Mouse (Mus musculus): ENCODE results near the gene Pgam1. TPM values are rescaled to one million over a fixed set of nuclear protein-coding genes. Genes with fewer than 3 reads are reported as not detected.
A peak's percentile ranks its signal among the peaks of the same experiment; 100 is the strongest.
"Not testable (repeated sequence)": the region's sequence is repeated elsewhere in the genome, so short reads cannot be mapped to it uniquely, and the experiment has no call there.

The Pgam1 gene
- polyA plus RNA-seq, 3 experiments from 2014 or later: 52.3 to 81.2 (median 59.2) TPM

GRCm38 (mm10) chr19:41912121-41913080 lies 678 bp downstream of the Pgam1 start:
- ATAC-seq: no peak

GRCm38 (mm10) chr19:41913774-41914591 lies 2.3 kb downstream of the Pgam1 start:
- no peak for ATAC-seq

GRCm38 (mm10) chr19:41914592-41914882 lies 2.8 kb downstream of the Pgam1 start:
- not testable (repeated sequence) for ATAC-seq

GRCm38 (mm10) chr19:41915294-41915693 lies 3.6 kb downstream of the Pgam1 start:
- ATAC-seq: no peak

- peak; percentile 20 for ATAC-seq
These were observed 5.1 kb downstream of the Pgam1 start for GRCm38 (mm10) chr19:41916853-41917252.

- no peak for ATAC-seq
These were observed 7.7 kb downstream of the Pgam1 start for GRCm38 (mm10) chr19:41919471-41919870.

- ATAC-seq: no peak
These were observed 8.8 kb downstream of the Pgam1 start for GRCm38 (mm10) chr19:41920412-41921067.

GRCm38 (mm10) chr19:41932686-41933085 lies 21.0 kb downstream of the Pgam1 start:
- peak; percentile 31 for ATAC-seq

- peak; percentile 99 for ATAC-seq
These were observed 21.7 kb downstream of the Pgam1 start, which contains the start of the genes Exosc1 and Zdhhc16 for GRCm38 (mm10) chr19:41933179-41934086. TSS of gene Exosc1 (minus strand) at chr19:41933423. TSS of gene Zdhhc16 (plus strand) at chr19:41933480.

GRCm38 (mm10) chr19:41934124-41934523 lies 22.4 kb downstream of the Pgam1 start:
- ATAC-seq: no peak

- ATAC-seq: no peak
These were observed 24.2 kb downstream of the Pgam1 start for GRCm38 (mm10) chr19:41935921-41936320.

GRCm38 (mm10) chr19:41938539-41938938 lies 26.8 kb downstream of the Pgam1 start:
- ATAC-seq: no peak

- no peak for ATAC-seq
These were observed 32.1 kb downstream of the Pgam1 start for GRCm38 (mm10) chr19:41943841-41944240.

GRCm38 (mm10) chr19:41952287-41952686 lies 40.6 kb downstream of the Pgam1 start:
- ATAC-seq: no peak

GRCm38 (mm10) chr19:41953574-41953973 lies 41.9 kb downstream of the Pgam1 start:
- ATAC-seq: no peak

Other genes with a start within 250 kb of the Pgam1 start
- not detected for gene Slit1, start 168.3 kb upstream of the Pgam1 start, polyA plus RNA-seq (2017; shearing (Covaris generic))
- 10 to 100 TPM in 1 of 3 experiments, 1 to 10 TPM in 2; 2.7 to 21.2 (median 2.7) TPM for gene Arhgap19, start 109.9 kb upstream of the Pgam1 start, polyA plus RNA-seq (2017; shearing (Covaris generic))
- gene Frat1, start 82.0 kb upstream of the Pgam1 start, polyA plus RNA-seq (2017; shearing (Covaris generic)): 10 to 100 TPM in 2 of 3 experiments, 1 to 10 TPM in 1; 7.8 to 24.9 (median 21.2) TPM
- 1 to 10 TPM in 2 of 3 experiments, under 1 TPM in 1; 0.33 to 1.5 (median 1.3) TPM for gene Frat2, start 63.8 kb upstream of the Pgam1 start, polyA plus RNA-seq (2017; shearing (Covaris generic))
- gene Rrp12, start 15.8 kb upstream of the Pgam1 start, polyA plus RNA-seq (2017; shearing (Covaris generic)): 1 to 10 TPM; 5.9 to 8.6 (median 7.5) TPM
- gene Exosc1, start 21.5 kb downstream of the Pgam1 start, polyA plus RNA-seq (2017; shearing (Covaris generic)): 10 to 100 TPM; 66.9 to 92.2 (median 92.1) TPM
- gene Zdhhc16, start 21.6 kb downstream of the Pgam1 start, polyA plus RNA-seq (2017; shearing (Covaris generic)): 10 to 100 TPM; 38.4 to 48.4 (median 43.2) TPM
- 10 to 100 TPM; 58.6 to 97.5 (median 79.2) TPM for gene Mms19, start 69.2 kb downstream of the Pgam1 start, polyA plus RNA-seq (2017; shearing (Covaris generic))
- 1 to 10 TPM; 1.1 to 4.7 (median 3.9) TPM for gene Ubtd1, start 69.8 kb downstream of the Pgam1 start, polyA plus RNA-seq (2017; shearing (Covaris generic))
- gene Ankrd2, start 124.1 kb downstream of the Pgam1 start, polyA plus RNA-seq (2017; shearing (Covaris generic)): not detected
- gene Hoga1, start 133.7 kb downstream of the Pgam1 start, polyA plus RNA-seq (2017; shearing (Covaris generic)): not detected
- gene 4933411K16Rik, start 140.3 kb downstream of the Pgam1 start, polyA plus RNA-seq (2017; shearing (Covaris generic)): not detected
- under 1 TPM; 0.55 to 0.75 (median 0.65) TPM for gene Morn4, start 174.4 kb downstream of the Pgam1 start, polyA plus RNA-seq (2017; shearing (Covaris generic))
- gene Pi4k2a, start 178.5 kb downstream of the Pgam1 start, polyA plus RNA-seq (2017; shearing (Covaris generic)): 10 to 100 TPM in 2 of 3 experiments, 1 to 10 TPM in 1; 8.1 to 16.7 (median 11.9) TPM
- 10 to 100 TPM in 1 of 3 experiments, 1 to 10 TPM in 2; 6.1 to 12.0 (median 6.8) TPM for gene Avpi1, start 217.1 kb downstream of the Pgam1 start, polyA plus RNA-seq (2017; shearing (Covaris generic))
- 1 to 10 TPM; 2.9 to 8.7 (median 6.9) TPM for gene Marveld1, start 235.5 kb downstream of the Pgam1 start, polyA plus RNA-seq (2017; shearing (Covaris generic))